15 mouse cellular contexts compared by ENCODE assay signal in genomic region chr8:88545441-88545840, GRCm38 (mm10). TPM values are rescaled to one million over a fixed set of nuclear protein-coding genes. Genes with fewer than 3 reads are reported as not detected.
DNase-seq lines count a peak whose midpoint lies in the region; ATAC-seq and TF ChIP-seq lines count a peak whose summit lies in the region.
"Had no signal": no experiment of that assay in that cellular context is flagged by ENCODE, and none has a peak within 500 bp of the region (broad histone marks: within the 10 kb centered on the region; RNA-seq: fewer than 3 reads in every experiment).

No protein-coding gene starts in this region.

- peak overlapping the region; percentile 75 for H3K27ac ChIP-seq in heart, embryonic 15.5 days
- H3K27ac ChIP-seq in lung, embryonic 16.5 days (ENCODE audit: low read length) = peak overlapping the region; percentile 94
- 0 out of 2 replicates have a peak overlapping the region, but pooled peaks have one; percentile 46 for H3K27ac ChIP-seq in intestine, postnatal 0 days (ENCODE audit: low read depth, low read length)
- peak overlapping the region; percentile 94 for H3K27ac ChIP-seq in stomach, embryonic 15.5 days
- H3K27ac ChIP-seq: forebrain, embryonic 12.5 days; layer of hippocampus, adult 2 months; left cerebral cortex, adult 2 months had no signal

- no peak overlapping the region for H3K9ac ChIP-seq in heart, embryonic 15.5 days
- no peak overlapping the region; the same call in 1 of the 2 replicates for H3K9ac ChIP-seq in lung, embryonic 16.5 days (ENCODE audit: low read length)
- H3K9ac ChIP-seq in intestine, postnatal 0 days (ENCODE audit: low read depth, low read length) = no peak overlapping the region
- H3K9ac ChIP-seq in stomach, embryonic 15.5 days = no peak overlapping the region
- H3K9ac ChIP-seq: forebrain, embryonic 12.5 days had no signal

- peaks cover 5% of the 10 kb centered on the region; the same call in 1 of the 2 replicates for H3K36me3 ChIP-seq in heart, embryonic 15.5 days
- peaks cover 10% of the 10 kb centered on the region for H3K36me3 ChIP-seq in lung, embryonic 16.5 days (ENCODE audit: control insufficient read depth, insufficient read depth, low read length)
- H3K36me3 ChIP-seq in intestine, postnatal 0 days (ENCODE audit: control insufficient read depth, insufficient read depth) = no peaks in the 10 kb centered on the region
- H3K36me3 ChIP-seq in stomach, embryonic 15.5 days = peaks cover 10% of the 10 kb centered on the region; the same call in 1 of the 2 replicates

- TF ChIP-seq CTCF in intestine, postnatal 0 days (IDR thresholded peaks at IDR 0.05; ENCODE audit: low read depth) = no peak

- 96% methylated on average over 7 of the region's 7 CpGs for WGBS in heart, embryonic 15.5 days
- WGBS in lung, embryonic 16.5 days = 95% methylated on average over 7 of the region's 7 CpGs
- WGBS in intestine, postnatal 0 days = 92% methylated on average over 7 of the region's 7 CpGs
- WGBS in stomach, embryonic 15.5 days = 94% methylated on average over 7 of the region's 7 CpGs

- H3K4me2 ChIP-seq in heart, embryonic 15.5 days = no peak overlapping the region
- H3K4me2 ChIP-seq in lung, embryonic 16.5 days (ENCODE audit: low read depth, low read length) = no peak overlapping the region
- no peak overlapping the region for H3K4me2 ChIP-seq in intestine, postnatal 0 days (replicated peaks; ENCODE audit: low read depth)
- H3K4me2 ChIP-seq in stomach, embryonic 15.5 days = no peak overlapping the region
- H3K4me2 ChIP-seq: forebrain, embryonic 12.5 days; midbrain, embryonic 11.5 days had no signal

- intact Hi-C loops in heart, postnatal 25 days (cut with DNase I) = no loop called here

- no peak for DNase-seq in heart, postnatal 25 days (ENCODE audit: low spot score)
- no peak for DNase-seq in lung, postnatal 10 days
- no peak for DNase-seq in spleen, postnatal 14 days (ENCODE audit: low spot score in 2 of 2)
- DNase-seq in layer of hippocampus, postnatal 14 days (ENCODE audit: low spot score in 2 of 2) = no peak
- DNase-seq: cerebellum, adult 11 months; kidney, adult 11 months had no signal

- H3K9me3 ChIP-seq in heart, embryonic 15.5 days (replicated peaks) = no peaks in the 10 kb centered on the region
- peaks cover 6% of the 10 kb centered on the region for H3K9me3 ChIP-seq in lung, embryonic 16.5 days (ENCODE audit: control insufficient read depth, low read length)
- no peaks in the 10 kb centered on the region for H3K9me3 ChIP-seq in intestine, postnatal 0 days (ENCODE audit: control insufficient read depth)
- no peaks in the 10 kb centered on the region for H3K9me3 ChIP-seq in stomach, embryonic 15.5 days

- ATAC-seq in heart, embryonic 15.5 days (replicated peaks; ENCODE audit: insufficient number of reproducible peaks, insufficient read depth, low FRiP score, low read depth) = no peak
- ATAC-seq in lung, embryonic 16.5 days (ENCODE audit: low read depth) = no peak
- no peak for ATAC-seq in intestine, postnatal 0 days
- no peak for ATAC-seq in stomach, embryonic 15.5 days (ENCODE audit: insufficient read depth, low FRiP score, low read depth)

- H3K27me3 ChIP-seq in heart, embryonic 15.5 days = no peaks in the 10 kb centered on the region
- H3K27me3 ChIP-seq in lung, embryonic 16.5 days (ENCODE audit: control insufficient read depth, insufficient read depth, low read depth, low read length) = no peaks in the 10 kb centered on the region
- no peaks in the 10 kb centered on the region for H3K27me3 ChIP-seq in intestine, postnatal 0 days (replicated peaks; ENCODE audit: control insufficient read depth, insufficient read depth, low read length)
- no peaks in the 10 kb centered on the region for H3K27me3 ChIP-seq in stomach, embryonic 15.5 days (replicated peaks)
- H3K27me3 ChIP-seq: forebrain, embryonic 12.5 days had no signal

- no peak overlapping the region for H3K4me3 ChIP-seq in heart, embryonic 15.5 days
- H3K4me3 ChIP-seq in lung, embryonic 16.5 days (ENCODE audit: low read length) = no peak overlapping the region
- H3K4me3 ChIP-seq in intestine, postnatal 0 days (ENCODE audit: low read depth, low read length) = no peak overlapping the region
- H3K4me3 ChIP-seq in stomach, embryonic 15.5 days (replicated peaks) = no peak overlapping the region
- H3K4me3 ChIP-seq: forebrain, embryonic 12.5 days; layer of hippocampus, adult 2 months; left cerebral cortex, adult 2 months had no signal

- H3K4me1 ChIP-seq in heart, embryonic 15.5 days (replicated peaks) = peaks cover 38% of the 10 kb centered on the region
- peaks cover 53% of the 10 kb centered on the region for H3K4me1 ChIP-seq in lung, embryonic 16.5 days (replicated peaks; ENCODE audit: control insufficient read depth, insufficient read depth, low read length)
- 0 out of 2 replicates have a peak, but pooled peaks cover 3% of the 10 kb centered on the region for H3K4me1 ChIP-seq in intestine, postnatal 0 days (replicated peaks; ENCODE audit: control insufficient read depth, insufficient read depth, low read length)
- H3K4me1 ChIP-seq in stomach, embryonic 15.5 days = peaks cover 28% of the 10 kb centered on the region
- H3K4me1 ChIP-seq: forebrain, embryonic 12.5 days had no signal

RNA-seq across cellular contexts. Expression of gene Nkd1, which starts 24.3 kb away (rescaled TPM):
- polyA plus RNA-seq in heart, embryonic 15.5 days (2015; fragmentation: Nextera tagmentation; extraction: Ambion mirVana) = 14.6 and 19.5 TPM in 2 replicates
- total RNA-seq in heart, postnatal 25 days (2021) = 1 to 10 TPM; 2.9 to 3.9 TPM
- 49.6 and 54.2 TPM in 2 replicates for polyA plus RNA-seq in lung, embryonic 16.5 days (2015; fragmentation: Nextera tagmentation; extraction: Ambion mirVana)
- polyA plus RNA-seq in intestine, postnatal 0 days (2015; fragmentation: Nextera tagmentation; extraction: Ambion mirVana) = 24.5 and 26.2 TPM in 2 replicates
- polyA plus RNA-seq in stomach, embryonic 15.5 days (2015; fragmentation: Nextera tagmentation; extraction: Ambion mirVana) = 40.4 and 42.0 TPM in 2 replicates
- 10 to 100 TPM; 13.4 to 14.7 TPM for total RNA-seq in layer of hippocampus, postnatal 14 days (2021)
- polyA plus RNA-seq: C2C12 had no signal
